Mouse (Mus musculus): ENCODE data around the gene Pdcd7.

GRCm38 (mm10) chr9:65298761-65299160 lies 47.1 kb upstream of the Pdcd7 start:
- no peak for TF ChIP-seq TAL1 (IDR thresholded peaks at IDR 0.05; ENCODE audit: low read length)
- TF ChIP-seq GATA1 (IDR thresholded peaks at IDR 0.05; ENCODE audit: low read length): no peak

All from erythroblast, embryonic 14.5 days (primary cell).